Mouse (Mus musculus): ENCODE data around the gene Map3k20.

Map3k20 gene

GRCm38 (mm10) chr2:72280524-72280923 lies 4.9 kb upstream of the Map3k20 start:
- no peak for DNase-seq (ENCODE audit: low spot score in 2 of 2)

- DNase-seq (ENCODE audit: low spot score in 2 of 2) = no peak
These were observed 3.5 kb upstream of the Map3k20 start for GRCm38 (mm10) chr2:72281971-72282370.

GRCm38 (mm10) chr2:72282733-72283132 lies 2.7 kb upstream of the Map3k20 start:
- no peak for DNase-seq (ENCODE audit: low spot score in 2 of 2)

GRCm38 (mm10) chr2:72284689-72285088 lies 748 bp upstream of the Map3k20 start:
- DNase-seq (ENCODE audit: low spot score in 2 of 2) = no peak

GRCm38 (mm10) chr2:72285888-72286661 lies 638 bp downstream of the Map3k20 start:
- no peak for DNase-seq (ENCODE audit: low spot score in 2 of 2)

GRCm38 (mm10) chr2:72287142-72287541 lies 1.7 kb downstream of the Map3k20 start:
- DNase-seq (ENCODE audit: low spot score in 2 of 2) = no peak

GRCm38 (mm10) chr2:72288932-72289534 lies 3.6 kb downstream of the Map3k20 start:
- DNase-seq (ENCODE audit: low spot score in 2 of 2) = no peak

- DNase-seq (ENCODE audit: low spot score in 2 of 2) = no peak
These were observed 5.7 kb downstream of the Map3k20 start for GRCm38 (mm10) chr2:72291103-72291502.

- no peak for DNase-seq (ENCODE audit: low spot score in 2 of 2)
These were observed 7.1 kb downstream of the Map3k20 start for GRCm38 (mm10) chr2:72292573-72292972.

GRCm38 (mm10) chr2:72294994-72295393 lies 9.6 kb downstream of the Map3k20 start:
- no peak for DNase-seq (ENCODE audit: low spot score in 2 of 2)

GRCm38 (mm10) chr2:72296984-72297715 lies 11.7 kb downstream of the Map3k20 start:
- DNase-seq (ENCODE audit: low spot score in 2 of 2) = no peak

- DNase-seq (ENCODE audit: low spot score in 2 of 2) = no peak
These were observed 12.3 kb downstream of the Map3k20 start for GRCm38 (mm10) chr2:72297716-72298082.

- DNase-seq (ENCODE audit: low spot score in 2 of 2) = no peak
These were observed 13.0 kb downstream of the Map3k20 start for GRCm38 (mm10) chr2:72298406-72298805.

- DNase-seq (ENCODE audit: low spot score in 2 of 2) = no peak
These were observed 15.9 kb downstream of the Map3k20 start for GRCm38 (mm10) chr2:72301194-72301916.

- DNase-seq (ENCODE audit: low spot score in 2 of 2) = no peak
These were observed 20.3 kb downstream of the Map3k20 start for GRCm38 (mm10) chr2:72305738-72306137.

GRCm38 (mm10) chr2:72308351-72308750 lies 22.9 kb downstream of the Map3k20 start:
- DNase-seq (ENCODE audit: low spot score in 2 of 2) = no peak

- DNase-seq (ENCODE audit: low spot score in 2 of 2) = no peak
These were observed 23.5 kb downstream of the Map3k20 start for GRCm38 (mm10) chr2:72308981-72309380.

GRCm38 (mm10) chr2:72311486-72311885 lies 26.0 kb downstream of the Map3k20 start:
- no peak for DNase-seq (ENCODE audit: low spot score in 2 of 2)

GRCm38 (mm10) chr2:72313312-72313711 lies 27.9 kb downstream of the Map3k20 start:
- no peak for DNase-seq (ENCODE audit: low spot score in 2 of 2)

GRCm38 (mm10) chr2:72318421-72318820 lies 33.0 kb downstream of the Map3k20 start:
- no peak for DNase-seq (ENCODE audit: low spot score in 2 of 2)

GRCm38 (mm10) chr2:72319028-72319798 lies 33.8 kb downstream of the Map3k20 start:
- no peak for DNase-seq (ENCODE audit: low spot score in 2 of 2)

Measured in frontal cortex, postnatal 14 days (tissue).